Mouse (Mus musculus) cerebral cortex, adult 2 months (tissue): ENCODE results near the gene Mettl14.

ENCODE experiments used
- WGBS: fragments of 180-500 bp; shearing (Covaris S2); methylation state at CpG from one replicate; pipeline ENCODE4 v1.1.7; 2018; 5-methylcytosine and 5-hydroxymethylcytosine counted together

The Mettl14 gene

DNA sequence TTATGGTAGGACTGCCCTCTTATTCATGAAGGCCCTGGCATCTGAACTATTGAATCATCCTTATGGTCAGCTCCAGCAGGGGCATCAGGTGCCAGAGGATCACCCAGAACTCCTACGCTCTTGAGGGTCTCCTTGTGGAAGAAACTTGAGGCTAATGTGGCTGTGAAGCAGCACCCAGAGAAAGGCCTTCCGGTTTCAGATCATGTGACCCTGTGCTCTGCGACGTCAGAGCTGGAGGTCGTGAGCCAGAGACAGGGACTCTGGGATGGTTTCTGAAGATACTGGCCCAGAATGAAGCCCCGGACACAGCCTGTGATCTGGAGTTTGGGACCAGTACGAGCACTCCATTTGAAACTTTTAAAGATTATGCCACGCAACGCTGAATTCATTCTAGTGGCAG lies 65.6 kb downstream of the Mettl14 start:
- WGBS, result 84% methylated on average over 9 of the region's 9 CpGs
